Mouse (Mus musculus): ENCODE measurements at regions not wholly inside any gene's neighbourhood (a gene's known extent, or its start where the extent isn't known, plus 50 kb on each side); places are given as distances from the start of the nearest gene placed in this dataset.

- TF ChIP-seq GATA1 (IDR thresholded peaks at IDR 0.05; ENCODE audit: borderline replicate concordance, low read length) (no peak), FLI1 (IDR thresholded peaks at IDR 0.05; ENCODE audit: low read length) (no peak)
Measured at GRCm38 (mm10) chr10:120655238-120655931, 179.1 kb upstream of the Hmga2 start.

All from megakaryocyte, embryonic 14.5 days (primary cell).